Mouse (Mus musculus): ENCODE measurements around the gene Nr2e1. TPM values are rescaled to one million over a fixed set of nuclear protein-coding genes. Genes with fewer than 3 reads are reported as not detected.

Gene Nr2e1
- total RNA-seq, 2 experiments from 2014 or later = 11.1 to 13.1 TPM

DNA sequence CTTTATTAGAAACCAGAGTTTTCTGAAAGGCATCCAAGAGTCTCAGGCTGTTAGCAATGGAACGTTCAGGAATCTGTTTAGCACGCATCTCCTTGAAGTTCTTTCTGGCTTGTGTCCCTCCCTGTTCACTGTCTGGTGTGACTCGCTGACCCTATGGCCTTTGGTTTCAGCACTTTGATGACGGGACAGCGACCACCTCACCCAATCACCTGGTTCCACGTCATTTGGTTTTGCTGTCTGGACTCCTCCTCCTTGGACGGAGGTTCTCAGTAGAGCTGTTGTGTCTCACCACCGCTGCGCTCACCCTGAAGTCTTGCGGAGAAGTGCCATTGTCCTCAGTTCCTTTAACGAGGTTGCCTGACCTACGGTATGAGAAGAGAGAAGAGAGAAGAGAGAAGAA is 21.2 kb downstream of the Nr2e1 start:
- DNase-seq = no peak
- intact Hi-C loops (cut with DNase I) = no loop called here

DNA sequence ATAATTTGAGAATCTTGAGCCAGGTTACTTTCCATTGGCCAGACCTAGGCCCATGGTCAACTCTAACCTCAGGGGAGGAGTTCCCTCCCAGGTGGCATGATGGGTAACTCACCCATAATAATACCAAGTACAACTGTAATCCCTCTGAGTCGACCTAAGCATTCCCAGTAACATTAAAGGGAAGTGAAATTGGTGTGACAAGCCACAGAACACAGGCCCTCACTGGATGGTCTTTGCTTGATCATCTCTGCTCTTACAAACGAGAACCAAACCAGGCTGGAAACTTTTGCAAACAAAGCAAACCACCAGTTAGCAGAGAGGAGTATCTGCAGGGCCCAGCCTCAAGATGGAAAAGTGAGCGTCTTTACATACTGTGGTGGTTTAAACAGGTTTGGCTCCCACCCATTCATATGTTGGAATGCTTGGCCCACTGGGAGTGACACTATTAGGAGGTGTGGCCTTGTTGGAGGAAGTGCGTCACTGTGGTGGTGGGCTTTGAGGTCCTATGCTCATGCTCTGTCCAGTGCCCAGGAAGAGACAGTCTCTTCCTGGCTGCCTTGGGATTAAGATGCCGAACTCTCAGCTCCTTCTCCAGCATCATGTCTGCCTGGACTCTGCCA is 23.7 kb downstream of the Nr2e1 start:
- intact Hi-C loops (cut with DNase I) = no loop called here
- DNase-seq = no peak

DNA sequence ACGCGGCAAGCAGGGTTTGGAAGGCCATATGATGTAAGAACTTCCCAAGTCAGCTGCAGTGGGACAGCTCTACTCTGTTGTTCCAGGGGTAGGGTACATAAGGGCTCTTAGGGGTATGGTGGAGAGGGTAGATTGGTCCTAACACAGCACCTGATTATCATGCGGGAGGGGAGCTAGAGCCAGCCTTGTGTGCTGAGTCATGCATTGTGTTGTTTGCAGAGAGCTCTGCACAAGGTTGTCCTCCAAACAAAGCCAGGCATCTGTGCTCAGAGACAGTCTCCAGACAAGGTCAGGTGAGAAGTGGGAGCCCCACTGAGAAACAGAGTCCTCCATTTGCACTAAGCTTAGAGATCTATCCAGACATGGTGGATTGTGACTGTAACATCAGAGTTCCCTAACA is 36.9 kb downstream of the Nr2e1 start:
- intact Hi-C loops (cut with DNase I) = no loop called here
- no peak for DNase-seq

DNA sequence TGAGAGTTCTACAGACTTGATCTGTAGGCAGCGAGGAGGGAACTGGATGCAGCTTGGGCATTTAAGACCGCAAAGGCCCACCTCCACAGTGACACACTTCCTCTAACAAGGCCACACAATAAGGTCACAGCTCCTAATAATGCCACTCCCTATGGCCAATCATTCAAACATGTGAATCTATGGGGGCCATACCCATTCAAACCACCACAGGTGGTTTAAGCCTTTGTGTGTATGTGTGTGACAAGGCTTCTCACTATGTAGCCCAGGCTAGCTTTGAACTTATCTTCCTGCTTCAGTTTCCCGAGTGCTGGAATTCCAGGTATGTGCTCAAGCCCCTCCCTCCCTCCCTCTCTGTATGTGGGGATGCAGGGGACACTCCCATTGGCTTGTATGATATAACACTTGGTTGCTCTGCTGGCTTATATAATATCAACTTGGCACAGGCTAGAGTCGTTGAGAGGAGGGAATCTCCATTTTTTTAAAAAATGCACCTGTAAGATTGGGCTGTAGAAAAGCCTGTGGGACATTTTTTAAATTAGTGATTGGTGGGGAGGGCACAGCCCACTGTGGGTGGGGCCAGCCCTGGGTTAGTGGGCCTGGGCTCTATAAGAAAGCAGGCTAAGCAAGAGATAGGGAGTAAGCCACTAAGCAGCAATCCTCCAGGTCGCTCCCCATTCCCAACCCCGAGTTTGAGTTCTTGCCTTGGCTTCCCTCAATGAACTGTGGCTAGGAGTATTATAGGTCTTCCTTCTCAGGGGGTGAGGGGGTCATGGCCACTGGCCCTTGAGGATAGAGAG is 37.5 kb downstream of the Nr2e1 start:
- DNase-seq = no peak
- intact Hi-C loops (cut with DNase I) = no loop called here

DNA sequence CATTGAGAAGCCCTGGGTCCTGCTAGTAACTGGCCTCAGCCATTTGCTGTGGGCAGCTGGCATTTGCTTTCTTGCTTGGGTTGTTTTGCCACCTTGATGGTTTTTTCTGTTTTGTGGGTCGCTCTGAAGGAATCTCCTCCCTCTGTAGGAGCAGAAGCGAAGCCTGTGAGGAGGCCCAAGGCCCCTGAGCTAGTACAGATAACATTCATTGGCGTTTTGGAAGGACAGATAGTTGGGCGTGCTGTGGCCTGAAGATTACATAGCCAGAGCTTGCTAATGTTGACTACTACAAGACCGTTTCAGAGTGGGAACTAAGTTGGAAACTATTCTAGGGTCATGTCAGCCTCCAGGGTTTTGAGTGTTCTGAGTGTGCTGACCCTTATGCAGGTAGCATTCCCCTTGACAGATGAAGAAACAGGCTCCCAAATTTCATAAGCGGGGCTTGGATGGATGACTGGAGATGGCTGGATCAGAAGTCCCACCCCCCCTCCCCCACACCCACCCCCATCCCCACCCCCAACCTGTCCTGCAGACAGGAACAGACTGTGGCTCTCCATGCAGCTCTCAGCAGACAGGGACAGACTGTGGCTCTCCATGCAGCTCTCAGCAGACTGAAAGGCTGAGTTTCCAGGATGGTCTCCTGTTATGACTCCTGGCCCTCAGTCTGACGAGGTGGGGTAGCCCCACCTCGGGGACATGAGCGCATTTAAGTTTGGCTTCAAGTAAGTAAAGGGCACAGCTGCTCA is 45.7 kb downstream of the Nr2e1 start:
- intact Hi-C loops (cut with DNase I) = no loop called here

DNA sequence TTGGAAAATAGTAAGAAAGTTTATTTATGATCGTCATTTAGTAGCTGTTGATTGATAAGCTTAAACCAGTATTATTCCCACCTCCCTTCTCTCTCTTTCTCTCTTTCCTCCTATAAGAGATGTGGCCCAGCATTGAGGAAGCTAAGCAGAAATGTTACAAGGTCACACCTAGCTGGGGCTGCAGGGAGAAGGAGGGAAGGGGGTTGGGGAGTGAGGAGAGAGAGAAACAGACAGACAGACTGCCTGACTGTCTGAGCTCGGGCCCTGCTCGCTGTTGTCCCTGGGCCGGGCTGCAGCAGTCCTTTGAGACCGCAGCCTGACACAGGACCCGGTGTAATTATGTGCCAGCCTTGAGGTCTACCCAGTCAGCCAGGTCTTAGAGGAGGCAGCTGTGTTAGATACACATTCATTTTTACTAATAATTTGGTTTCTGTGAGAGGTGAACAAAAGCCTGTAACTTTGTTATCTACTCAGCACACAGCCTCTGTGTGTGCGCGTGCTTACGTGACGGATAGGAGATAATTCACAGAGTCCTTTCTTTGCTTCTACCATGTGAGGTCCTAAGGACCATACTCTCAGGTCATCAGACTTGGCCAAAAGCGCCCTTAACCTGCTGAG is 49.5 kb downstream of the Nr2e1 start:
- intact Hi-C loops (cut with DNase I) = no loop called here
- DNase-seq = no peak

More for the DNA sequence above, 45.7 kb downstream of the Nr2e1 start:
- no peak for DNase-seq

DNA sequence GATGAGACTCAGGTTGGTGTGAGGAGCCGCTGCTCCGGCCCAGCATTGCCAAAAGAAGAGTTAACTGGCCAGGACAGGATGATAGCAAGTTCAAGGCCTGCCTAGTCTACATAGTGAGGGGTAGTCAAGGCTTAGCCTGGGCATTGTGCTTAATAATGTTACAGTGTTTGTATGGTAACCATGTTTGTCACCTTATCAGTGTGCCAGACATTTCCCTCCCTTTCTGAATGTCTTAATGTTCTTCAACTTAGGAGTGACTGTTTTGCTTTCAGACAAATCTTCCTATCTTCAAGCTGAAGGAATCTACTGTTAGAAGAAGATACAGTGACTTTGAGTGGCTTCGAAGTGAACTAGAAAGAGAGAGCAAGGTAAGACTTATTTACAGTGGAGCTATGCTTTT is 57.8 kb downstream of the Nr2e1 start:
- DNase-seq = no peak
- intact Hi-C loops (cut with DNase I) = no loop called here

DNA sequence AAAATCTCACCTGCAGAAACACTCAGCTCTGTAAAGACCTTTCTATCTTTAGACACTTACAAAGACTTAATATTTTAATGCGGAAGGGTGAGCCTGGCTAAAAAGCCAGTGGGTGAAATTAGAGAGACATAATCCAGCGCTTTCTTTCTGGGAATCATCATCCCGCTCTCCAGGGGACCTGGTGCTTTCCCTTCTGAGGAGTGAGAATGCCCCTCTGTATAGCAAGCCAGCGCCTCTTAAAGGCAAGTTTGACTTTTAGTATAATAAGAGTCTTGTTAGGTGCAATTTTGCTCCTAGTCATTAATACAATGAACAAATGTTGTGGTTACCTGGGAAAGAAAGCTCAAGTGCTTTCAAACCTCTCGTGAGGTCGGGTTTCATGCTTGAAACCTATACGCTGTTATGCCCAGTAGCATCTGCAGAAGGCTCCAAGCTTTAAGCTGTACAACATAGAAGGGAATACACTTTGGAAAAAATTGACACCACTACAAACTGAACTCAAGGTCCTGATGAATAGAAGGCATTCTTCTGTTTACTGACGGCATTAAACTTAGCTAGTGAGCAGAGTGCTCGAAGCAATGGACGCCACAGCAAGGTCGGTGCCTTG is 59.8 kb downstream of the Nr2e1 start:
- intact Hi-C loops (cut with DNase I) = no loop called here

DNA sequence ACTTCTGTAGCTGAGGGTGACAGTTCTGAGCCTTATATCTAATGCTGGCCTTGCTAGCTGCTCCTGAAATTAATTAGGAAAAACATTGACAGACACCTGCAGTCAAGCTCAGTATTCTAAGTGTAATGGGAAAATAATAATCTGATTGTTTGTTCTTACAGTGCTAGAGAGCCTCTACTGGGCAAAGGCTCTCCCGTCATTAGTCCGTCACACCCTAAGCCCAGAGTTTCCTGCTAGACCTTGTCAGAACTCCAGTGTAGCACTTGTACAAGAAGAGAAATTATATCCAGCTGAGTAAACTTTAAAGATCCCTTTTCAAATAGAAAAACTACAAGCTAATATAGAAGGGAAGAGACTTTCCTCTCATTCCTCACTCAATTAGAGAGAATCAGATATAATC is 60.5 kb downstream of the Nr2e1 start:
- intact Hi-C loops (cut with DNase I) = no loop called here
- DNase-seq = no peak

More for the DNA sequence above, 59.8 kb downstream of the Nr2e1 start:
- no peak for DNase-seq

DNA sequence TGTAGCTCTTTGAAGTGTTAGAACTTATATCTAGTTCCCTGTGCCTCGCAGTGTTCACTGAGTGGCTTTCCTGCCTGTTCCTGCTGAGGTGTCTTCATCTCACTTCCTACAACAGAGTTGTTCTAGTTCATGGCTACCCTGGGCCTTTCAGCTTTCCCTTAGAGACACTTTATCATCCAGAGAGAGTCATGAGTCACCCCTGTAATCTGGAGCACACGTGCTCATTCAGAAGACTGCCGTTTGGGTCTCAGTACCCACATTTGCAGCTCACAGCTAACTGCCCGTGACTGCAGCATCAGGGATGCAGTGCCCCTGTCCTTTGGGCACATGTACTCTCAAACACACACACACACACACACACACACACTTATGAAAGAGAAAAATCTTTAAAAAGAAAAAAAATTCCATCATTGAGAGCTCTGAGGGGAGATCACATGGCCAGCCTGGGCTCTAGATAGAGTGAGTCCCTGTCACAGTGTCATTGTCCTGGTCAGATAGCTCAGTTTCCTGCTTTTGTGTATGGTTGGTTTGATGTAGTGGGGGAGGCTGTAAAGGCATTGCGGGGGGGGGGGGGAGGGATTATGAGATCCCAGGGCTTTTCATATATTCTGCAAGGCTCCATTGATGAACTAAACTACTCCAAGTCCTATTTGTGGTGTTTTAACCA is 62.0 kb downstream of the Nr2e1 start:
- intact Hi-C loops (cut with DNase I) = no loop called here
- no peak for DNase-seq

DNA sequence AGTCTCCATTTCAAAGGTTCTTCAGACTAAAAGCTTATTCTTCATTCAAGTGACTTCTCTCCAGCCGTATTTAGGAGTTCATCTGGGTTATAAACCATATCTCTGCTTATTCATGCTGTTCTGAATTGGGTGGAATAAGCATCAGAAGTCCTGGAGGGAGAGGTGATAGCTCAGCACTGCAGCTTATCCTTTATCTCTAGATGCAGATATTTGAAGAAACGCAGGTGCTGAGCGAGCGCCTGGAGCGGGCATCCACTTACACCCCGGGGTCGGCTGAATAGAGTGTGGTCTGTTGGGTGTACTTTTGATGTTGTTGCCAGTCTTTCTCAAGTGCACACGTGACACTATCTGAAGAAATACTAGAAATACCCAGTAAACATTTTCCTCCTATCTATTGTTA is 65.1 kb downstream of the Nr2e1 start:
- intact Hi-C loops (cut with DNase I) = no loop called here
- no peak for DNase-seq

DNA sequence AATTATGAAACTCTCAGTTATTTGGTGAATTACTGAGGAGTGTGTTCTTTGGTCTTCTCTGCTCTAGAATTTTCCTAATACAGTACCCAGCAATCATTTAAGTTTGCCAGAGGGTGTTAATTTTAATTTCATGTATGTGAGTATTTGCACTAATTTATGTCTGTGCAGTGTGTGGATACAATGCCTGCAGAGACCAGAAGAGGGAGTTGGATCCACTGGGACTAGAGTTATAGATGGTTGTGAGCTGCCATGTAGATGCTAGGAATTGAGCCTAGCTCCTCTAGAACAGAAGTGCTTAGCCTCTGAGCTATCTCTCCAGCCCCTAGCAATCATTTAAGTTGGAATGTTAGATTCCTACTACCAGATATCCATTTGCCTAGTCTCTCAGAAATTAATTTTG is 69.3 kb downstream of the Nr2e1 start:
- intact Hi-C loops (cut with DNase I) = no loop called here
- no peak for DNase-seq

Other genes with a start within 250 kb of the Nr2e1 start
- gene Afg1l, start 105.1 kb downstream of the Nr2e1 start, total RNA-seq (2021) = 1 to 10 TPM; 5.0 to 5.3 TPM
- gene Snx3, start 81.6 kb downstream of the Nr2e1 start, total RNA-seq (2021) = 100 to 1,000 TPM; 164 to 170 TPM
- 10 to 100 TPM; 32.0 to 34.1 TPM for gene Ostm1, start 190 bp upstream of the Nr2e1 start, total RNA-seq (2021)
- 10 to 100 TPM; 42.9 to 50.5 TPM for gene Sec63, start 177.9 kb upstream of the Nr2e1 start, total RNA-seq (2021)